Mouse (Mus musculus) liver, postnatal 0 days (tissue): ENCODE measurements around the gene Aebp1.

ENCODE experiments used
- CTCF ChIP-seq: sonication (generic); IDR thresholded peaks from 2 replicates; pipeline ENCODE4 v1.5.1; 2016; ENCODE audit warnings: antibody characterized with exemption, low read depth
- EP300 ChIP-seq: IDR thresholded peaks from 2 replicates; pipeline ENCODE4 v1.6.1; 2016; ENCODE audit warnings: antibody characterized with exemption, low read depth, mild to moderate bottlenecking

GRCm38 (mm10) chr11:5828509-5829191, 33.1 kb upstream of the Aebp1 start:
- TF ChIP-seq EP300 = no peak
- no peak for TF ChIP-seq CTCF
